Mouse (Mus musculus) forebrain, embryonic 11.5 days (tissue): ENCODE measurements around the gene Il4i1. TPM values are rescaled to one million over a fixed set of nuclear protein-coding genes. Genes with fewer than 3 reads are reported as not detected.

ENCODE experiments used
- ATAC-seq: fragments of 200-750 bp; cut with Nextera tagmentation; replicated peaks from 2 replicates; pipeline ENCODE4 v1.8.0; 2017; ENCODE audit warnings: moderate TSS enrichment; ENCODE audit not compliant: low FRiP score
- DNase-seq: peaks from one replicate; pipeline ENCODE4 v3.0.0-alpha.2; 2017; ENCODE audit warnings: low spot score
- H3K27ac ChIP-seq: fragments of 300-500 bp; sonication (generic); 2 replicates; pipeline ENCODE4 v1.5.1; 2014; ENCODE audit warnings: low read depth, low read length
- H3K27me3 ChIP-seq: fragments of 300-500 bp; sonication (generic); 2 replicates; pipeline ENCODE4 v1.6.1; 2014; ENCODE audit warnings: mild to moderate bottlenecking, low read length, mixed read lengths; ENCODE audit not compliant: control insufficient read depth, insufficient read depth
- H3K36me3 ChIP-seq: fragments of 300-500 bp; sonication (generic); 2 replicates; pipeline ENCODE4 v1.6.1; 2014; ENCODE audit warnings: mild to moderate bottlenecking, low read length, moderate library complexity, mixed read lengths; ENCODE audit not compliant: control insufficient read depth, insufficient read depth
- H3K4me1 ChIP-seq: fragments of 300-500 bp; sonication (generic); replicated peaks from 2 replicates; pipeline ENCODE4 v1.6.1; 2014; ENCODE audit warnings: low read length, mixed read lengths; ENCODE audit not compliant: control insufficient read depth, insufficient read depth
- H3K4me2 ChIP-seq: fragments of 300-500 bp; sonication (generic); 2 replicates; pipeline ENCODE4 v1.6.1; 2014; ENCODE audit warnings: low read depth, mild to moderate bottlenecking, low read length, moderate library complexity, mixed read lengths; ENCODE audit not compliant: severe bottlenecking
- H3K4me3 ChIP-seq: fragments of 300-500 bp; sonication (generic); 2 replicates; pipeline ENCODE4 v1.5.1; 2014; ENCODE audit warnings: low read depth, low read length
- H3K9ac ChIP-seq: fragments of 300-500 bp; sonication (generic); 2 replicates; pipeline ENCODE4 v1.6.1; 2014; ENCODE audit warnings: low read length
- H3K9me3 ChIP-seq: fragments of 300-500 bp; sonication (generic); 2 replicates; pipeline ENCODE4 v1.6.1; 2016; ENCODE audit warnings: low read length, mixed read lengths; ENCODE audit not compliant: control insufficient read depth
- WGBS: fragments of 180-500 bp; shearing (Covaris S2); extraction: QIAGEN DNeasy Blood & Tissue Kit; methylation state at CpG from one replicate; pipeline ENCODE4 v1.1.7; 2014; 5-methylcytosine and 5-hydroxymethylcytosine counted together
- polyA plus RNA-seq: library from polyadenylated mRNA; unstranded; fragments of >200 nt; fragmentation: Nextera tagmentation; extraction: Ambion mirVana; gene quantifications from 2 replicates; pipeline ENCODE4 v1.2.1, GENCODE M21; 2014

Il4i1 gene
- polyA plus RNA-seq, 1 experiment from 2014 or later, result 1.4 TPM

- H3K4me2 ChIP-seq, result peak overlapping the region; percentile 70
- H3K27ac ChIP-seq, result no peak overlapping the region
- no peaks in the 10 kb centered on the region for H3K9me3 ChIP-seq
- peak overlapping the region; percentile 63 for H3K4me3 ChIP-seq
- H3K4me1 ChIP-seq, result peaks cover 9% of the 10 kb centered on the region; the same call in 1 of the 2 replicates
- no peak for DNase-seq
- ATAC-seq, result no peak
- H3K27me3 ChIP-seq, result no peaks in the 10 kb centered on the region
- H3K9ac ChIP-seq, result peak overlapping the region; percentile 10; the same call in 1 of the 2 replicates
- 82% methylated on average over 5 of the region's 5 CpGs for WGBS
- peaks cover 3% of the 10 kb centered on the region; the same call in 1 of the 2 replicates for H3K36me3 ChIP-seq
Observed at GRCm38 (mm10) chr7:44847772-44848171, 31.6 kb downstream of the Il4i1 start.

- Histone ChIP-seq H3K4me1 (peaks cover 13% of the 10 kb centered on the region), H3K36me3 (peaks cover 3% of the 10 kb centered on the region; the same call in 1 of the 2 replicates), H3K9me3 (no peaks in the 10 kb centered on the region), H3K27ac (peak within 1 kb of the TSS; percentile 94), H3K27me3 (no peaks in the 10 kb centered on the region), H3K4me2 (peak within 1 kb of the TSS; percentile 70), H3K9ac (peak within 1 kb of the TSS; percentile 72), H3K4me3 (peak within 1 kb of the TSS; percentile 63)
- under 1% methylated on average over 54 of the region's 54 CpGs for WGBS
- peak; percentile 96 for DNase-seq
- ATAC-seq, result peak; percentile 85
Observed at GRCm38 (mm10) chr7:44848561-44849415, 32.6 kb downstream of the Il4i1 start, which contains the start of the genes Akt1s1 and Tbc1d17. Gene Akt1s1, plus strand, starts transcription at chr7:44848991. Gene Tbc1d17, minus strand, starts transcription at chr7:44849079.

- Histone ChIP-seq H3K4me2 (peak overlapping the region; percentile 70), H3K36me3 (peaks cover 3% of the 10 kb centered on the region; the same call in 1 of the 2 replicates), H3K4me3 (peak overlapping the region; percentile 63), H3K9ac (peak overlapping the region; percentile 72), H3K4me1 (peaks cover 18% of the 10 kb centered on the region), H3K27ac (peak overlapping the region; percentile 94), H3K9me3 (no peaks in the 10 kb centered on the region), H3K27me3 (no peaks in the 10 kb centered on the region)
- DNase-seq (peak; percentile 93), ATAC-seq (peak; percentile 75)
- WGBS, result under 1% methylated on average over 41 of the region's 41 CpGs
Observed at GRCm38 (mm10) chr7:44849416-44850111, 33.4 kb downstream of the Il4i1 start.

- Histone ChIP-seq H3K4me3 (peak overlapping the region; percentile 63), H3K4me1 (peaks cover 22% of the 10 kb centered on the region), H3K27ac (peak overlapping the region; percentile 94), H3K9ac (peak overlapping the region; percentile 72), H3K27me3 (no peaks in the 10 kb centered on the region), H3K36me3 (peaks cover 3% of the 10 kb centered on the region; the same call in 1 of the 2 replicates), H3K4me2 (peak overlapping the region; percentile 70), H3K9me3 (no peaks in the 10 kb centered on the region)
- under 1% methylated on average over 33 of the region's 33 CpGs for WGBS
- ATAC-seq (peak; percentile 41), DNase-seq (peak; percentile 92)
Observed at GRCm38 (mm10) chr7:44850146-44850545, 34.0 kb downstream of the Il4i1 start.

- Histone ChIP-seq H3K9ac (peak overlapping the region; percentile 72), H3K4me1 (peaks cover 23% of the 10 kb centered on the region), H3K27me3 (no peaks in the 10 kb centered on the region), H3K36me3 (peaks cover under 1% of the 10 kb centered on the region; the same call in 1 of the 2 replicates), H3K9me3 (no peaks in the 10 kb centered on the region), H3K27ac (peak overlapping the region; percentile 94; the same call in 1 of the 2 replicates), H3K4me2 (peak overlapping the region; percentile 70), H3K4me3 (peak overlapping the region; percentile 63)
- 78% methylated on average over 8 of the region's 8 CpGs for WGBS
- ATAC-seq (no peak), DNase-seq (no peak)
Observed at GRCm38 (mm10) chr7:44850789-44851624, 34.8 kb downstream of the Il4i1 start.

GRCm38 (mm10) chr7:44851625-44852234 is 35.5 kb downstream of the Il4i1 start:
- Histone ChIP-seq H3K36me3 (no peaks in the 10 kb centered on the region), H3K4me1 (peaks cover 25% of the 10 kb centered on the region), H3K9ac (no peak overlapping the region), H3K27me3 (no peaks in the 10 kb centered on the region), H3K9me3 (no peaks in the 10 kb centered on the region), H3K27ac (no peak overlapping the region), H3K4me2 (no peak overlapping the region), H3K4me3 (no peak overlapping the region)
- WGBS, result 90% methylated on average over 12 of the region's 12 CpGs
- DNase-seq (no peak), ATAC-seq (no peak)

- peaks cover 25% of the 10 kb centered on the region for H3K4me1 ChIP-seq
- 90% methylated on average over 36 of the region's 36 CpGs for WGBS
Observed at GRCm38 (mm10) chr7:44852259-44853027, 36.3 kb downstream of the Il4i1 start.

More at GRCm38 (mm10) chr7:44852259-44853027, 36.3 kb downstream of the Il4i1 start:
- Histone ChIP-seq H3K27me3 (no peaks in the 10 kb centered on the region), H3K4me3 (no peak overlapping the region), H3K9me3 (no peaks in the 10 kb centered on the region), H3K36me3 (no peaks in the 10 kb centered on the region), H3K4me2 (no peak overlapping the region), H3K9ac (no peak overlapping the region), H3K27ac (no peak overlapping the region)
- ATAC-seq, result no peak
- no peak for DNase-seq
